Mouse (Mus musculus) hindbrain, postnatal 0 days (tissue): ENCODE measurements around the gene Fbxl5. TPM values are rescaled to one million over a fixed set of nuclear protein-coding genes. Genes with fewer than 3 reads are reported as not detected.

Source experiments
- ATAC-seq: fragments of 200-750 bp; cut with Nextera tagmentation; 2 replicates; pipeline ENCODE4 v1.8.0; 2017; ENCODE audit warnings: mild to moderate bottlenecking, moderate TSS enrichment, moderate library complexity
- DNase-seq: peaks from one replicate; pipeline ENCODE4 v3.0.0-alpha.2; 2015; ENCODE audit warnings: low spot score
- H3K27ac ChIP-seq: fragments of 300-500 bp; sonication (generic); 2 replicates; pipeline ENCODE4 v1.5.1; 2014; ENCODE audit warnings: mild to moderate bottlenecking
- H3K27me3 ChIP-seq: fragments of 300-500 bp; sonication (generic); 2 replicates; pipeline ENCODE4 v1.6.1; 2014; ENCODE audit warnings: low read length, mixed read lengths; ENCODE audit not compliant: insufficient read depth
- H3K36me3 ChIP-seq: fragments of 300-500 bp; sonication (generic); 2 replicates; pipeline ENCODE4 v1.6.1; 2014; ENCODE audit warnings: low read length, mixed read lengths; ENCODE audit not compliant: insufficient read depth
- H3K4me1 ChIP-seq: fragments of 300-500 bp; sonication (generic); 2 replicates; pipeline ENCODE4 v1.6.1; 2014; ENCODE audit warnings: antibody characterized with exemption, low read length, mixed read lengths; ENCODE audit not compliant: insufficient read depth
- H3K4me2 ChIP-seq: fragments of 300-500 bp; sonication (generic); 2 replicates; pipeline ENCODE4 v1.6.1; 2014; ENCODE audit warnings: low read depth, mild to moderate bottlenecking, low read length, moderate library complexity, mixed read lengths
- H3K4me3 ChIP-seq: fragments of 300-500 bp; sonication (generic); 2 replicates; pipeline ENCODE4 v1.5.1; 2014; ENCODE audit warnings: low read length
- H3K9ac ChIP-seq: fragments of 300-500 bp; sonication (generic); replicated peaks from 2 replicates; pipeline ENCODE4 v1.6.1; 2014; ENCODE audit warnings: mild to moderate bottlenecking, low read length, moderate library complexity, mixed read lengths
- H3K9me3 ChIP-seq: fragments of 300-500 bp; sonication (generic); 2 replicates; pipeline ENCODE4 v1.6.1; 2016; ENCODE audit warnings: low read length, mixed read lengths
- CTCF ChIP-seq: IDR thresholded peaks from 2 replicates; pipeline ENCODE4 v1.5.1; 2016; ENCODE audit warnings: antibody characterized with exemption, control low read depth, low read depth
- WGBS: fragments of 180-500 bp; shearing (Covaris S2); extraction: QIAGEN DNeasy Blood & Tissue Kit; methylation state at CpG from one replicate; pipeline ENCODE4 v1.1.7; 2014; 5-methylcytosine and 5-hydroxymethylcytosine counted together
- polyA plus RNA-seq: library from polyadenylated mRNA; unstranded; fragments of >200 nt; fragmentation: Nextera tagmentation; extraction: Ambion mirVana; gene quantifications from 2 replicates; pipeline ENCODE4 v1.2.1, GENCODE M21; 2015
- total RNA-seq: library from RNA; depleted of rRNA; stranded (reverse); fragments of >200 nt; gene quantifications from 2 replicates; pipeline ENCODE4 v1.2.3, GENCODE M21; 2014

The Fbxl5 gene
- total and polyA plus RNA-seq, 2 experiments from 2014 or later = 74.7 to 88.1 TPM

- H3K27me3 ChIP-seq = no peaks in the 10 kb centered on the region
- no peak for TF ChIP-seq CTCF
- no peak within 1 kb of the TSS for H3K27ac ChIP-seq
- no peaks in the 10 kb centered on the region for H3K4me1 ChIP-seq
- no peaks in the 10 kb centered on the region for H3K36me3 ChIP-seq
- H3K4me2 ChIP-seq = no peak within 1 kb of the TSS
- H3K9ac ChIP-seq = no peak within 1 kb of the TSS
- ATAC-seq = no peak
- WGBS = 48% methylated on average over 12 of the region's 12 CpGs
- DNase-seq = no peak
- H3K9me3 ChIP-seq = no peaks in the 10 kb centered on the region
- no peak within 1 kb of the TSS for H3K4me3 ChIP-seq
These were observed 2.7 kb downstream of the Fbxl5 start, which contains the start of gene Bst1 for GRCm38 (mm10) chr5:43818695-43819094. Gene Bst1 (plus strand): TSS chr5:43818885.

- Histone ChIP-seq H3K9ac (no peak overlapping the region), H3K4me3 (no peak overlapping the region), H3K36me3 (no peaks in the 10 kb centered on the region), H3K4me1 (no peaks in the 10 kb centered on the region), H3K27ac (no peak overlapping the region), H3K27me3 (no peaks in the 10 kb centered on the region), H3K4me2 (no peak overlapping the region), H3K9me3 (no peaks in the 10 kb centered on the region)
- ATAC-seq (no peak), DNase-seq (no peak)
- WGBS = 52% methylated on average over 1 of the region's 1 CpGs
- no peak for TF ChIP-seq CTCF
These were observed 5.7 kb downstream of the Fbxl5 start for GRCm38 (mm10) chr5:43815769-43816168.

GRCm38 (mm10) chr5:43814536-43814935 is 6.9 kb downstream of the Fbxl5 start:
- no peak overlapping the region for H3K4me3 ChIP-seq
- H3K36me3 ChIP-seq = no peaks in the 10 kb centered on the region
- ATAC-seq = no peak
- no peaks in the 10 kb centered on the region for H3K27me3 ChIP-seq
- no peaks in the 10 kb centered on the region for H3K4me1 ChIP-seq
- no peaks in the 10 kb centered on the region for H3K9me3 ChIP-seq
- 83% methylated on average over 2 of the region's 2 CpGs for WGBS
- DNase-seq = no peak
- TF ChIP-seq CTCF = no peak
- no peak overlapping the region for H3K9ac ChIP-seq
- H3K4me2 ChIP-seq = no peak overlapping the region
- no peak overlapping the region for H3K27ac ChIP-seq

GRCm38 (mm10) chr5:43810427-43811062 is 10.9 kb downstream of the Fbxl5 start:
- Histone ChIP-seq H3K27me3 (no peaks in the 10 kb centered on the region), H3K4me1 (no peaks in the 10 kb centered on the region), H3K4me3 (no peak overlapping the region), H3K9me3 (no peaks in the 10 kb centered on the region), H3K27ac (no peak overlapping the region), H3K4me2 (no peak overlapping the region), H3K36me3 (no peaks in the 10 kb centered on the region), H3K9ac (no peak overlapping the region)
- TF ChIP-seq CTCF = no peak
- no peak for ATAC-seq
- no peak for DNase-seq
- WGBS = 87% methylated on average over 1 of the region's 1 CpGs

- H3K4me1 ChIP-seq = no peaks in the 10 kb centered on the region
- H3K4me3 ChIP-seq = peak overlapping the region; percentile 47
- TF ChIP-seq CTCF = no peak
- DNase-seq (peak; percentile 95), ATAC-seq (peak; percentile 99)
- peak overlapping the region; percentile 76 for H3K27ac ChIP-seq
- 4% methylated on average over 48 of the region's 48 CpGs for WGBS
- H3K9ac ChIP-seq = peak overlapping the region; percentile 65
- H3K9me3 ChIP-seq = no peaks in the 10 kb centered on the region
- H3K4me2 ChIP-seq = peak overlapping the region; percentile 62
- no peaks in the 10 kb centered on the region for H3K36me3 ChIP-seq
- no peaks in the 10 kb centered on the region for H3K27me3 ChIP-seq
These were observed 13.4 kb downstream of the Fbxl5 start for GRCm38 (mm10) chr5:43807744-43808696.

DNA sequence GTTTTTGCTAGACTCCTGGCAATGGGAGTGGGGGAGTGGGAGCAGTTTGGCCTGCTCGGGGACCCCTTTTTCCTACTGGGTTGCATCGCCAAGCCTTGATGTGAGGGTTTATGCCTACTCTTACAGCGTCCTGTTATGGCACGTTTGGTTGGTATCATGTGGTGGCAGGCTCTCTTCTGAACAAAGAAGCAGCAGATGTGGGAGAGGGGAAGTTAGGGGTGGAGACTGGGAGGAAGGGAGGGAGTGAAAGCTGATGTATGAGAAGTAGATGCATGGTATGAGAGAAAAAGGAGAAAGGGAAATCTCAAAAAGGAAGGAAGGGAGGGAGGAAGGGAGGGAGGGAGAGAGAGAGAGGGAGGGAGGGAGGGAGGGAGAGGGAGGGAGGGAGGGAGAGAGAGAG is 14.5 kb downstream of the Fbxl5 start:
- Histone ChIP-seq H3K4me2 (no peak overlapping the region), H3K36me3 (no peaks in the 10 kb centered on the region), H3K27me3 (no peaks in the 10 kb centered on the region), H3K9ac (no peak overlapping the region), H3K27ac (no peak overlapping the region), H3K4me3 (no peak overlapping the region), H3K4me1 (no peaks in the 10 kb centered on the region), H3K9me3 (no peaks in the 10 kb centered on the region)
- TF ChIP-seq CTCF = no peak
- DNase-seq = no peak
- ATAC-seq = no peak
- 76% methylated on average over 4 of the region's 4 CpGs for WGBS
